Mouse (Mus musculus): ENCODE data around the gene Stk10.

GRCm38 (mm10) chr11:32642249-32642876 is 109.3 kb downstream of the Stk10 start, which contains the start of gene Fbxw11:
- TF ChIP-seq POLR2A (IDR thresholded peaks at IDR 0.05; ENCODE audit: low read depth, low read length) (peak; percentile 43), CTCF (IDR thresholded peaks at IDR 0.05; ENCODE audit: extremely low read depth, insufficient read depth, insufficient read length, insufficient replicate concordance) (no peak)
